Mouse (Mus musculus) lung, adult 2 months (tissue): Measurements from ENCODE around the gene Rora.

Experiments used
- CTCF ChIP-seq: fragments of 200-500 bp; IDR thresholded peaks from 2 replicates; pipeline ENCODE4 v1.5.1; 2011; ENCODE audit warnings: mild to moderate bottlenecking, low read length, control low read depth; ENCODE audit not compliant: insufficient read depth
- POLR2A ChIP-seq: fragments of 200-500 bp; IDR thresholded peaks from 2 replicates; pipeline ENCODE4 v1.6.1; 2011; ENCODE audit warnings: low read depth, mild to moderate bottlenecking, control low read depth, low read length, borderline replicate concordance; ENCODE audit errors: extremely low read depth

DNA sequence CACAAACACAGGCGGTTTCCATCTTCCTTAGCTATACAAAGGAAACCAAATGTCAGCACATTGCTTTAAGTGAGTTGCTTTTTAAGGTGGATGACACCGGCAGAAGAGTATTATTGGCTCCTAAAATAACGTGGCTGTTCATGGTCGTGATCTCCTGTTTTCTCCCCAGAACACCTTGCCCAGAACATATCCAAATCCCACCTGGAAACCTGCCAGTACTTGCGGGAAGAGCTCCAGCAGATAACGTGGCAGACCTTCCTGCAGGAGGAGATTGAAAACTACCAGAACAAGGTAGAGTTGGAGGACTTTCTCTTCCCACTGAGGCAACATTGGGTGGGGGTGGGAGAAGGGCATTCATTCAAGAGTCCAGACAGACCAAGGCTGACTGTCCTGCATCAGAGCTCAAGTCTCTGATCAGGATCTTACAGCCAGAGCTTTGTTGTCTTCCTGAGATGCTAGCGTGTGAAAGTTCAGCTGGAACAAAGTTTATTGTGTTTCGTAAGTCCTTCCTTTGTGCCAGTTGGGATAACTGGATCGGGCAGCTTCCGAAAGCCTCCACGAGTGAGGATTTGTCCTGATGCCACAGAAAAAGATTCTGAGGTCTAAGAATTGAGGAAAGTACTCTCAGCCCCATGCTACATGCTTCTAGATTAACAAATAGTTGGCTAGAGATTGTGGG lies 717.6 kb downstream of the Rora start:
- no peak for TF ChIP-seq CTCF
- no peak for TF ChIP-seq POLR2A
